Mouse (Mus musculus) spleen, postnatal 36 days (tissue): Measurements from ENCODE around the gene Gabrr3.

Experiments used
- DNase-seq, 2 experiments: peaks; one replicate each; pipeline ENCODE4 v3.0.0; 2022; ENCODE audit warnings: low spot score in 2 of 2, mixed read lengths in 1 of 2

Gene Gabrr3

GRCm38 (mm10) chr16:59407032-59407431 lies at the start of gene Gabrr3:
Gene Gabrr3 (plus strand): TSS chr16:59407332.
- DNase-seq = no peak

- DNase-seq = no peak
These were observed 43.2 kb upstream of the Gabrr3 start, which contains the start of gene Olfr209 for GRCm38 (mm10) chr16:59363893-59364292. Gene Olfr209 (minus strand): TSS chr16:59363993.

GRCm38 (mm10) chr16:59393300-59393699 lies 13.8 kb upstream of the Gabrr3 start:
- no peak for DNase-seq

GRCm38 (mm10) chr16:59401102-59401501 lies 6.0 kb upstream of the Gabrr3 start:
- DNase-seq = no peak

- no peak for DNase-seq
These were observed 5.1 kb upstream of the Gabrr3 start for GRCm38 (mm10) chr16:59401985-59402384.

GRCm38 (mm10) chr16:59403684-59404083 lies 3.4 kb upstream of the Gabrr3 start:
- DNase-seq = no peak

GRCm38 (mm10) chr16:59404798-59405197 lies 2.3 kb upstream of the Gabrr3 start:
- DNase-seq = no peak

GRCm38 (mm10) chr16:59409341-59409748 lies 2.2 kb downstream of the Gabrr3 start:
- DNase-seq = no peak

- DNase-seq = no peak
These were observed 2.7 kb downstream of the Gabrr3 start for GRCm38 (mm10) chr16:59409800-59410199.

- no peak for DNase-seq
These were observed 6.3 kb downstream of the Gabrr3 start for GRCm38 (mm10) chr16:59413475-59413874.

- DNase-seq = no peak
These were observed 13.2 kb downstream of the Gabrr3 start for GRCm38 (mm10) chr16:59420237-59420866.

- DNase-seq = peak; percentile 12 to 21
These were observed 13.7 kb downstream of the Gabrr3 start for GRCm38 (mm10) chr16:59420867-59421251.

GRCm38 (mm10) chr16:59421571-59422345 lies 14.6 kb downstream of the Gabrr3 start:
- DNase-seq = no peak

GRCm38 (mm10) chr16:59427960-59428359 lies 20.8 kb downstream of the Gabrr3 start:
- DNase-seq = no peak

GRCm38 (mm10) chr16:59433181-59433580 lies 26.0 kb downstream of the Gabrr3 start:
- no peak for DNase-seq

- no peak for DNase-seq
These were observed 37.9 kb downstream of the Gabrr3 start for GRCm38 (mm10) chr16:59444880-59445559.

GRCm38 (mm10) chr16:59448181-59448580 lies 41.0 kb downstream of the Gabrr3 start:
- no peak for DNase-seq

- DNase-seq = no peak
These were observed 42.0 kb downstream of the Gabrr3 start for GRCm38 (mm10) chr16:59449092-59449491.

GRCm38 (mm10) chr16:59451813-59452212 lies 44.7 kb downstream of the Gabrr3 start:
- no peak for DNase-seq

GRCm38 (mm10) chr16:59459259-59459861 lies 52.2 kb downstream of the Gabrr3 start:
- DNase-seq = peak; percentile 72 to 73

- DNase-seq = no peak
These were observed 56.4 kb downstream of the Gabrr3 start for GRCm38 (mm10) chr16:59463567-59463966.

- no peak for DNase-seq
These were observed 56.8 kb downstream of the Gabrr3 start for GRCm38 (mm10) chr16:59463973-59464372.
